Mouse (Mus musculus) forelimb bud, embryonic 11.5 days (tissue): ENCODE results near the gene Magi1.

Experiments used
- DNase-seq: peaks from one replicate; pipeline ENCODE4 v3.0.0-alpha.2; 2012; ENCODE audit warnings: low read depth, low spot score

The Magi1 gene

GRCm38 (mm10) chr6:94203642-94204145 is 80.0 kb downstream of the Magi1 start:
- DNase-seq = no peak

DNA sequence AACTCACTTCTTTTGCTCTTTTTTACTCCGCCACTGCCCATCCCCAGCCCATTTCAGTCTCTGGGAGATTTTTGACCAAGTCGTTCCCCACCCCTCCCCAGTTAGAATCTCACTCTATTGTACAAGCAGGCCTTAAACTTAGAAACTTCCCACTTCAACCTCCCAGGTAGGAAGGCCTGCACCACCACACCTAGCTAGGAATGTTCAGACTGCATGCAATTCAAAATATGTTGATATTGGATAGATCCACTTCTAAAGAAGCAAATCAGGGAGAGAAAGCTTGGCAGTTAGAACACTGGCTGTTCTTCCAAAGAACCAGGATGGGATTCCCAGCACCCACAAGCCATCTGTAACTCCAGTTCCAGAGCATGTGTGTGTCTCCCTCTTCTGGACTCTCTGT is 81.8 kb downstream of the Magi1 start:
- DNase-seq = no peak

DNA sequence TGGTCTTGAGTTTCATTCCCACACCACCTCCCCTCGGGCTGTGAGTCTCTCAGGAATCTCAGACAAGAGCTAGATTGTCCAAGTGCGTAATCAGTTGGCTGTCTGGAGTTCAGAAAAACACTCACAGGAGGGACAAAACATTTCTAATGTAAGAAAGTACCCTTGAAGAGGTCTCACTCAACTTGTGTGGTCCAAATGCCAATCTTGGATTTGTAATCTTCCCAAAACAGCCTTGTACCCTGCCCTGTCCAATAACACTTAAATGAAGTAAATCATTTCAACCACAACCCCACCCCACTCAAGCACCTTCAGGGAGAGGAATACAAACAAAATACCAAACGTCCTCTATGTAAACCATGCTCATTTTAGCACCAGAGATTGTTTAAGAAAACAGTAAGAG is 82.8 kb downstream of the Magi1 start:
- no peak for DNase-seq

DNA sequence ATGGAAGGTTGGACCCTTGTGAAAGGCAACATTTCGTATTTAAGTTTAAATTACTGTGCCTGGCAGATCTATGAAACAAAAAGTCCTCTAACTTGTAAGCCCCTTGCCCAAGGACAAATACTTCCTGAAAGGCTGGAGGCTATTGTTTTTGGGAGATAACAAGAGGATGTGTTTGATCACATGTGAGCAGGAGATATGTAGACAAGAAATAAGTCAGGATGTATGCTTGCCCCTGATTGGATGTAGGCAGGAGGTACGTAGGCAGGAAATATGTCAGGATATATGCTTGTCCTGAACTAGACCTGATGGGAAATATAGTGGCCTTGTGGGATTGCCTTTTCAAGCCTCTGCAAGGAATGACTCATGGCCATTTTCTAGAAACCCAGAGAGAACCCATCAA is 84.0 kb downstream of the Magi1 start:
- no peak for DNase-seq

GRCm38 (mm10) chr6:94197831-94198230 is 85.9 kb downstream of the Magi1 start:
- DNase-seq = no peak

- no peak for DNase-seq
Measured at GRCm38 (mm10) chr6:94195303-94195911, 88.3 kb downstream of the Magi1 start.

DNA sequence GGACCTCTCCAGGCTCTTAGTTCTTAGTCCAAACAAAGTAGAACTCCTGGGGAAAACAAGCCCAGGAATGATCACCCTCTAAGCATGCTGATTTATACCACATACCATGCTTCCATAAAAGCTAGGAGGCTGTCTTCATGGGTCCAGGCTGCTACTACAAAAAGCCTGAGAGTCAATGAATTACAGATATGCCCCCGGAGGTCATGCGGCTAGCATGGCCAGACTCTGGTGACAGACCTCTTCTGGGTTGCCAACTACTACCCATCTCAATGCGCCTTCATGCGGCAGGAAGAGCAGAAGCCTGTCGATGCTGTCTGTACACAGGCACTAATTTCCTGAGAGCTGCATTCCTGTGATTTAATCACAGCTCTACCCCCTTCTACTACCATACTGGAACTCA is 92.9 kb downstream of the Magi1 start:
- DNase-seq = no peak

DNA sequence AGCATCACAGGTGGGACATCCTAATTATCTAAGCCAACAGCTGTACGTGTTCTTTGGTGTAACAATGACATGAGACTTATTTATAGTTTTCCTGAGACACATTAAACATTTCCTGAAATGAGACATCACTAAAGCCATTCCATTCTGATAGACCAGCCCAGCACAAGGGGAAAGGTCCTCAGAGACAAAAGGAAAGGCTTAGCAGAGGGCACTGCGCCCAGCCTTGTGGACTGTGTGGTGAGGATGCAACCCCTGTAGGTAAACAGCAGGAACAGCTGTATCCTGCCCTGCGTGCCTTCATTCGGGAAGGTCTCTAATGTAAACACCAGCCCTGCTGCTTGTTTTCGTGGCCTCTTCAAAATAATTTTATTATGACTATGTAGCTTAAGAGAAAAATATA is 94.3 kb downstream of the Magi1 start:
- no peak for DNase-seq

DNA sequence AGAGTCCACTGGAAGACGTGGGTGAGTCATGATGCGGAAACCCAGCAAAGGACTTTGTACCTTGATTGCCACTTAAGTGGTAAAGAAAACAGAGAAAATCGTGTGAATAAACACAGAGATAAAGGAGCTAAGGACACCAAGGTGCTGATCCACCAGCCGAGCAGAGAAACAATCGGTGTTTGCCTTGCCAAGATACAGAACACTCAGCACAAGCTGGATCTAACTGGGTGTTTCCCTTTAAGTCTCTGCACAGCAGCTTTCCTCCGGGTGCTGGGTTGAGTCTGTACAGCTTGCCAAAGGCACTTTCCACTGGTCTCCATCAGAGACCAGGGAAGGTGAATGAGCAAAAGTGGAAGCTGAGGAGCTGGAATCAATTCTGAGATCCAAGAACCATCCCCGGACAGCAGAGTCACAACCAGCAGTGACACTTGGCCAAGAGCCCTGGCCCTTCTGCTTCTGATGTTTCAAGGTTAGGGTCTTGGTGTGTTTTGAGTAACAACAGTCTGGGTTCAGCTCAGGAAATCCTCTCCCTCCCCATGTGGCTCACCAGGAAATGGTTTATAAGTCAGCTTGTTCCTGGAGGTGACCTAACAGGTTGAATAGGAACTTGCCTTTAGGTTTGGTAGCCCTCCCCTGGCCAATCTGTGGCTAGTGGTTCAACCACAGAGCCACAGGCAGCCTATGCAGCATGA is 96.9 kb downstream of the Magi1 start:
- DNase-seq = no peak

DNA sequence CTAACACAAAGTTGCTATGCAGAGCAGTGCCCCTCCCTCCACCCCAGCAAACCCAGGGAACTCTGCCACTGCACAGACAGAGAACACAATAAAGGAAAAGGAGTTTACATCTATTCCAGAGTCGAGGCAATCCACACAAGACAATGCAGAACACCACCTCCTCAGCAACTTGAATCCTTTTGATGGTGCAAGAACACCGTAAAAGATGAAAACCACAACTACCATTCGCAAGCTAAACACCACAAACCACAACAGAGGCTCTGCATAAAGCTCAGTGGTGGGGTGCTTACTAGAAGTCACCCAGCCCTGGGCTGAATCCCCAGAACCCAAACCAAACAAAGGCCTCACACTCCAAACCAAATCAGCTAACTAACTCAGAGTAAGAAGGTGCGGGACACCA is 99.4 kb downstream of the Magi1 start:
- no peak for DNase-seq

DNA sequence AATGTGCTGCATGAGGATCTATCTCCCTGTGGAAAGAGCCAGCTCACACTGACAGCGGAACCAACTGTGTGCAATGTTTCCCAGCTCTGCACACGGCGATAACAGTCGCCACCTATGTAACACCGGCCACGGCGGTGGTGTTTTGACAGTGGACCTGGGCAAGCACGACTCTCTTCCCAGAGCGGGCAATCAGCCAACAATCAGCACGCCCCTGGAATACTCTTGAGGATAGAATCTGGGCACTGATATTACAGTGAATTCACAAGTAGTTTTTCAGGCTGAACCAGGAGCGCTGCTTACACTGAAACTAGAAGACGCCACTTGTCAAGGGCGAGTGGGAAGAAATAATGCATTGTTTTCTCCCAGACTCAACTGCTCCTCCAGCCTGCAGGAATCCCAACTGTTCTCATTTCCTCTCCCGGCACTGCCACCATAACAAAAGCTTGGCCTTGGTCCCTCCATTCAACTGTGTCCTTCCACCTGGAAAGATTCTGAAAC is 100.3 kb downstream of the Magi1 start:
- DNase-seq = no peak

GRCm38 (mm10) chr6:94181673-94182255 is 102.0 kb downstream of the Magi1 start:
- DNase-seq = no peak

- DNase-seq = no peak
Measured at GRCm38 (mm10) chr6:94180331-94181150, 103.2 kb downstream of the Magi1 start.

GRCm38 (mm10) chr6:94177559-94177958 is 106.2 kb downstream of the Magi1 start:
- no peak for DNase-seq

- no peak for DNase-seq
Measured at GRCm38 (mm10) chr6:94176705-94177104, 107.0 kb downstream of the Magi1 start.

DNA sequence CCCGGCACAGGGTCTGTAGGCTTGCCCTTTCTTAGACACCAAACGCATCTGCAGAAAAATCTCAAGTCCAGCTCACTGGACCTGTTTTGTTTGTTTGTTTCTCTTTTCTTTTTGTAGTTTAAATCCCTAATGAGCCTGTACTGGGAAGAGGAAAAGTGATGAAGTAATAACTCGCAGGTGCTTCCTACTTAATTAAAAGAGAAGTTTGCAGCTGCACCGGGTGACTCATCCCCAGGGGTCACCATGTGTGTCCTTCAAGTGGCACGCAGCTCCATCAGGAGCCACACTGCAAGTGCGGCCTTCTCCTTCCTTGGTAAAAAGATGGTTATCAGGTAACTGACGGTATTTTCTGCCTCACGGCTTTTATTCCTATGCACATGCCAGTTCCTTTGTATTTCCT is 112.5 kb downstream of the Magi1 start:
- no peak for DNase-seq

DNA sequence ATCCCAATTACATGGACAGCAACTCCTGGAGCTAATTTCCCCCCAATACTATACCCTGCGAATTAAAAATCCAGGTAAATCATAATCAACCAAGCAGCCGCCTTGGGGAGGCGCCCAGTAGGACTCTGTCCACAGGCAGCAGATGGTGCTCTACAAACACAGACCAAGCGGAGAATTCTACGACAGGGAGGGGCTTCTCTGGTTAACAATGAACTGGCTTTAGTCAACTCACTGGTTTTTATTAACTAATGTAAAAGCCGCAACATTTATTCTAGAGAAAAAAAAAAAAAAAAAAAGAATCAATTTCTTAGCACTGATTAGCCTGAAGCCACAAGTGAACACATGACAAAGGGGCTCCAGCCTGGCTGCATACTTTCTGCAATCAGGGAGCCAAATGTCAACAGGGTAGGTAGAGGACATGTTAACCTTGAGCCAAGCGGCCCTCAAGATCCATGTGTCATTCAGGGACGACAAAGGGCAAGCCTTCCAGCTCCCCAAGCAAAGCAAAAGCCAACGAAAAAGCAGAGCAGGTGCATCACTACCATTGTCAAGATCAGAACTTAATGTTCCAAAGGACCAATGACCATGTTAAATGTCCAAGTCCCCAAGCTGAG is 114.0 kb downstream of the Magi1 start:
- DNase-seq = no peak

DNA sequence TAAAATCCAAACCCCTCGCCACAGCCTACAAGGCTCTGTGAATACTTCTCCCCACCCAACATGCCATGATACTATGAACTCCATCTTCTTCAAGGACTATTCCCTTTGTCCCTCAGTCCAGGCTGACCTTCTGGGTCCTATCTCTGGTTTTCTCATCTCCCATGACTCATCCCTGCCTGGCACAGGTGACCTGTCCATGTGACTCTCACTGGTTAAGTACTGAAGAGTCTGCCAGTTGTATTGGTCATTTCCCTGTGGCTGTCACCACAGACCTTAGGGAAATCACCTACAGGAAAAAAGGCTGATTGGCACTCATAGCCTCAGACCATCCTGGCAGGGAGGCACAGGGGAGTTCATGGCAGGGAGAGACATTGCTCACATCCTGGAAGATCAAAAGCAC is 117.8 kb downstream of the Magi1 start:
- no peak for DNase-seq

DNA sequence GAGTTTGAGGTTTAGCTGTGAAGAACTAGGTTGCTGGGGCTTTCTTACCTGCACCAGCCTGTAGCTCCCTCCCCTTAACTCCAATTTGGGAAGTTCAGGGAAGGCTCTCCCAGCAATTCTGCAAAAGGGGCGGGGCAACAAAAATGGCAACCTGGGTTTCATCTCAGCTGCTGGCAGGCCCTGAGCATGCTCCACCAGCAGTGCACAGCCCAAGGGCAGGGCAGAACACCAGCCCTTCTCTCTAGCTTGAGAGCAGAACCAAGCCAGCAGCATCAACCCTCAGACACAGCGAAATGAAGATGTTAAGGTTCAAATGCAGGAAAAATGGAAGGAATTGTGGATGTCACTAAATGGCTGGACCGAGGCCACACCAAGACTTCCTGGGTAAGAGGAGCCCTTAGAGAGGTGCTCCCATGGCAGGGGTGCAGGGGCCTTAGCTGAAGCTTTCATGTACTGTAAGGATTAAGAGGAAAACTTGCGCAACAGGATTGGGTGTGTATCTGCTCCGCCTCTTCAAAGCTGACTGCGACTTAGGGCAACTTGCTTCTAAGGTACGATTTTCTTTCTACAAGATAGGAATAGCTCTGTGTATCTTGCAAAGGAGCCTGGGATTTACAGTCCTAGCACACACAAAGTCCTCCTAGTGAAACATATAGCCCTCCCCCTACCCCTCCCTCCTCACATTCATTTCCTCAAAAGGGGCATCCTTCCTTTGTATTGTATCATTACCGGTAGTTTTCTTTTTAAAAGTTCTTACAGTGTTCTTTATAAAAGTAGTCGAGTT is 118.8 kb downstream of the Magi1 start:
- no peak for DNase-seq

DNA sequence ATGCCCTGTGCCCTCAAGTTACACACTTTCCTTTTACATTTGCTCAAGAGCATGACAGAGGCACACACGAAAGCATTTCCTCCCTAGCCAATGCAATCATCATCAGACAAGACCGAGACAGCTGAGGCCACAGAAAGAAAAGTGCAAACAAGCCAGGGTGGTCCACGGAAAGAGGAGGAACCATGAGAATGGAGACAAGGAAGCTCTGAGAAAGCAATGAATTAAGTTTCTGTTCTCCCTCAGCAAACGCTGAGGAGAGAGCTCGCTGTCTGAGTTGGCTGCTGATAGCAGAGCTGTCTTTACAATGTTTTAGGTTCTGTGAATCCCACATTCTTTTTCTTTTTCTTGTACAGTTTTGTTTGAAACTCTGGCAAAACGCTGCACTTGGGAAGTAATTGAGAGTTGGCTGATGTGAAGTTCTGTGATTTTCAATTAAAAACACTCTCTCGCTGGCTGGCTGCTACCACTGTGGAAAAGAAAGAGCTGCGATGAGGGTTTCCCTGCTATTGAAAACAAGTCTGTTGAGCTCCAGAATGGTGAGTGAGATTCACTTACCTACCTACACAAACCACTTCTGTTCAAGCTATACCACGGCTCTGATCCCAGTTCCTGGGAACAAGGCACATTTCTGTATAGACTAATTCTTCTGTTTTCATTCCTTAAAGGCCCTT is 120.3 kb downstream of the Magi1 start:
- no peak for DNase-seq
